28 mouse cellular contexts compared by ENCODE assay signal in the genomic region with DNA sequence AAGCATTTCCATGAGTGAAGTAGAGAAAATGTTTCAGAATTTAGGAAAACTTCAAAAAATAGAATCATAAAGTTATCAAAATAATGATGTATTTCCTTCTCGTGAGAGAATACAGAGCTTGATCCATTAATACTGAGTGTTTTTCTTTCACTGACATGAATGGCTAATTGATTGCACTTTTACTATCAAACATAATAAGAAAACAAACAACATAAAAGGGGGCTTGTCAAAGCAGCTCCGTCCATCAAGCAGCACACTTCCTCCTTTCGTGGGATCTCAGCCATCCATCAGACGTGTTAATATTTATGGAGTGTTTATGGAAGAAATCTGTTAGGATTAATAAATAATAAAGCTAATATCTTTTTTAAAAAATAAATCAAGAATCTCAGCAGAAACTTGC.
"Had no signal": no experiment of that assay in that cellular context is flagged by ENCODE, and none has a peak within 500 bp of the region (broad histone marks: within the 10 kb centered on the region; RNA-seq: fewer than 3 reads in every experiment).

No protein-coding gene starts in this region.

- ATAC-seq: forebrain, embryonic 13.5 days; forebrain, embryonic 14.5 days; forebrain, embryonic 15.5 days; forebrain, embryonic 16.5 days; forebrain, postnatal 0 days had no signal

- DNase-seq: cerebellum, adult 18-20 months; cerebellum, adult 2 months; cerebellum, adult 8-10 months; cerebellum, adult 9-10 months; cerebellum, adult 9-11 months; cerebellum, postnatal 10 days; cerebellum, postnatal 14 days; cerebellum, postnatal 25 days; cerebellum, postnatal 36 days; embryo, embryonic 11 days; forebrain, postnatal 0 days; gastrocnemius, adult 2 months; gastrocnemius, postnatal 10 days; gastrocnemius, postnatal 14 days; gastrocnemius, postnatal 25 days; gastrocnemius, postnatal 36 days; heart, adult 18-20 months had no signal

- H3K9ac ChIP-seq: embryonic facial prominence, embryonic 12.5 days; embryonic facial prominence, embryonic 13.5 days; embryonic facial prominence, embryonic 15.5 days; forebrain, embryonic 12.5 days; forebrain, embryonic 13.5 days; forebrain, embryonic 15.5 days; forebrain, postnatal 0 days had no signal

- H3K27me3 ChIP-seq: embryonic facial prominence, embryonic 12.5 days; embryonic facial prominence, embryonic 13.5 days; embryonic facial prominence, embryonic 15.5 days; forebrain, embryonic 12.5 days; forebrain, embryonic 13.5 days; forebrain, embryonic 15.5 days had no signal

- H3K27ac ChIP-seq: embryonic facial prominence, embryonic 10.5 days; embryonic facial prominence, embryonic 12.5 days; embryonic facial prominence, embryonic 13.5 days; embryonic facial prominence, embryonic 15.5 days; forebrain, embryonic 10.5 days; forebrain, embryonic 12.5 days; forebrain, embryonic 13.5 days; forebrain, embryonic 15.5 days; gastrocnemius, adult 2 months had no signal

- H3K4me1 ChIP-seq: embryonic facial prominence, embryonic 12.5 days; embryonic facial prominence, embryonic 13.5 days; embryonic facial prominence, embryonic 15.5 days; forebrain, embryonic 12.5 days; forebrain, embryonic 13.5 days; forebrain, embryonic 15.5 days had no signal

- H3K4me2 ChIP-seq: embryonic facial prominence, embryonic 12.5 days; embryonic facial prominence, embryonic 13.5 days; embryonic facial prominence, embryonic 15.5 days; forebrain, embryonic 12.5 days; forebrain, embryonic 13.5 days; forebrain, embryonic 15.5 days had no signal

- H3K36me3 ChIP-seq: embryonic facial prominence, embryonic 10.5 days; embryonic facial prominence, embryonic 12.5 days; embryonic facial prominence, embryonic 13.5 days; embryonic facial prominence, embryonic 15.5 days; forebrain, embryonic 10.5 days; forebrain, embryonic 12.5 days; forebrain, embryonic 15.5 days had no signal

- H3K9me3 ChIP-seq: embryonic facial prominence, embryonic 10.5 days; embryonic facial prominence, embryonic 12.5 days; embryonic facial prominence, embryonic 13.5 days; embryonic facial prominence, embryonic 15.5 days; forebrain, embryonic 10.5 days; forebrain, embryonic 12.5 days; forebrain, embryonic 13.5 days; forebrain, embryonic 15.5 days had no signal

- H3K4me3 ChIP-seq: embryonic facial prominence, embryonic 10.5 days; embryonic facial prominence, embryonic 12.5 days; embryonic facial prominence, embryonic 13.5 days; embryonic facial prominence, embryonic 15.5 days; erythroblast, embryonic 14.5 days; forebrain, embryonic 10.5 days; forebrain, embryonic 12.5 days; forebrain, embryonic 13.5 days; forebrain, embryonic 15.5 days; gastrocnemius, adult 2 months had no signal
